Mouse (Mus musculus) right cerebral cortex, postnatal 36 days (tissue): ENCODE measurements at regions not wholly inside any gene's neighbourhood (a gene's known extent, or its start where the extent isn't known, plus 50 kb on each side); places are given as distances from the start of the nearest gene placed in this dataset.

Experiments used
- DNase-seq, 2 experiments: peaks; one replicate each; pipeline ENCODE4 v3.0.0; 2022; ENCODE audit warnings: low spot score in 2 of 2, mixed read lengths in 1 of 2

DNA sequence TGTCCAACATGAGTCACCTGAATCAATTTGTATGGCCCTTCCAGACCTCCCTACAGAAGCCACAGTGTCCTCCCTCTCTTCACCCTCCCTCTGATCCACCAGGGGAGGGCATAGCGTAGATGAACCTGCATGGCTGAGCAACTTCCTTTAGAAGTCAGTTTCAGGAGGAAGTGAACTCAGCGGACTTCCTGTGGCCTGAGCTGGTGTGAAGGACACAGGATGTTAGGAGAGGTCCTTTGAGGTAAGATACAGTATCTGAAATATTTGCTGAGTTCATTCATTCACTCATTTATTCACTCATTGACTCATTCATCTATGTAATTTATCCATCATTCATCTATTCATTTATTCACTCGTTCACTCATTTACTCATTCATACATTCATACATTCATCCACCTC is 152.6 kb downstream of the Chst1 start:
- no peak for DNase-seq

DNA sequence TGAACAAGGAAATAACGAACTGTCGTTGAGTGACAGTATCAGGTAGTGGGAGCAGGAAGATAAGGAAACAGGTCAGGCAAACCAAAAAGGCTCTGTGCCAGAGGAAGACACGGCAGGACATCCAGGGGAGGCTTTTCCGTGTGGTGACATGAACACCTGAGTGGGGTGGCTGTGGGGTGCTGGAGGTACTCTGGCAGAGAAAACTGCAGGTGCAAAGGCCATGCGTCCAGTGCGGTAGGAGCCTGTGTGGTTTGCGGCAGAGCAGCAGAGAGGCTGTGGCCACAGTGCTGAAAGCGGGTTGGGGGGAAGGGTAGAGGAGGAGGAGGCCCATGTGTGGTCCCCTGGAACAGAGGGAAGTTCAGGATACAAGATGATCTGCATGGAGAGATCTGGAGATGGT is 153.3 kb downstream of the Chst1 start:
- no peak for DNase-seq

DNA sequence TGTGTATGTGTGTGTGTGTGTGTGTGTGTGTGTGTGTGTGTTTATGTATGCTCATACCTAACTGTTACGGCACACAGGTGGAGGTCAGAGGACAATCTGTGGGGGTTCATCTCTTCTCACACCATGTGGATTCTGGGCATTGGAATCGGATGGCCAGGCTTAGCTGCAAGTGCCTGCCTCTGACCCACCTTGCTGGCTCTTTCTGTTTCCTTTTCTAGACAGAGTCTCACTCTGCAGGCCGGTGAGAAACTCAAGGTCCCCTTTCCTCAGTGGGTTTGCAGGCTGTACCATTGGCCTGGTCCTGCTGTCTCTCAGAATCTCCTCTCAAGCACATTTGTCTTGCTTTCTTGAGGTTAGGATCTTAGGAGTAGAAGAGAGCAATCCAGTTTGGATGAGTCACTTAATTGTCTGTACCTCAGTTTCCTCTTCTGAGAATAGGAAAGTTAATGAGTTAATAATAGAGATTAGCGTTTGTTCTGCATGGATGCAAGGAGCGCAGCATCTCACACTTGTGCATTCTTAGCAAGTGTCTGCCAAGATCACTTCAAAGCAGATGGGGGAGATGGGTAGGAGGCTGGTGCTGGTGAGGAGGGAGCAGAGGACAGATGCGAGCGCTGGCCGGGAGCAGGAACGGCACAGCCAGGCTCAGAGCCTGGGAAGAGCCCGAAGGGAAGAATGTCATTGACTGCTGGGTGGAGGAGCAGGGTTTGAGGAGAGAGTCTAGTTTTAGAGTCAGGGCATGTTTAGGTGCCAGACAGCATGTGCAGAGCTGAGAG is 155.2 kb downstream of the Chst1 start:
- DNase-seq, result no peak

DNA sequence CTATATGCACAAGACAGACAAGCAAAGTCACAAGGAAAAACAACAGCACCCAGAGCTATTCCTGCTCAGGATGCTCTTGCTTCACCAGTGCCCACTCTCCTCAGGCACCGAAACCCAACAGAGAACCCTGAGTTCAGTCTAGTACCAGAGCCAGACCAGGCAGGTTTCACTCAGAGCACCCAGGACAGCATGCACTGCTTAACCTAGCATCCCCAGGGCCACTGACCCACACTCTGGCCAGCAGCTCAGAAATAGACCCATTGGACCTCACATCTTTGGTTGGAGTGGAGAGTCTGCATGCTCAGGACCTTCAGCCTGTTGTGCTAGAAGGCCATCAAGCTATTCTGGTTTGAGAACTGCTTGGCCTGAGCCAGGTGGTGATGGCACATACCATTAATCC is 157.0 kb downstream of the Chst1 start:
- no peak for DNase-seq

DNA sequence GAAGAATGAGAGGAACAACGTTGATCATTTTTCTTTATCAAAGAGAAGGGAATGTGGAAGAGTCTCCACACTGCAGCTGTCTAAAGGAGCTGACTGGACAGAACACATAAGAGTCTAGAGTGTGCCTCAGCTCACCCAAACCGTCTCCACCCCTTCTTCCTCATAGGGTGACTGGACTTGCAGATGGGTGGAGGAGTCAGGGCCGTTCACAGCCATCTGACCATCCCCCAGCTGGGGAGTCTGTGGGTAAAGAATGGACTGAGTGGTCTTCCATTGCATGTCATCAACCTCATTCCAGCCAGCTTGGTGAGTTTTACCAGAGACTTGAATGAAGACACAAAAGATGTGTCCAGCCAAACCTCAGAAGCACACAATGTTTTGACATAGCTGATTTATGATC is 156.1 kb upstream of the Syt13 start:
- DNase-seq, result no peak

DNA sequence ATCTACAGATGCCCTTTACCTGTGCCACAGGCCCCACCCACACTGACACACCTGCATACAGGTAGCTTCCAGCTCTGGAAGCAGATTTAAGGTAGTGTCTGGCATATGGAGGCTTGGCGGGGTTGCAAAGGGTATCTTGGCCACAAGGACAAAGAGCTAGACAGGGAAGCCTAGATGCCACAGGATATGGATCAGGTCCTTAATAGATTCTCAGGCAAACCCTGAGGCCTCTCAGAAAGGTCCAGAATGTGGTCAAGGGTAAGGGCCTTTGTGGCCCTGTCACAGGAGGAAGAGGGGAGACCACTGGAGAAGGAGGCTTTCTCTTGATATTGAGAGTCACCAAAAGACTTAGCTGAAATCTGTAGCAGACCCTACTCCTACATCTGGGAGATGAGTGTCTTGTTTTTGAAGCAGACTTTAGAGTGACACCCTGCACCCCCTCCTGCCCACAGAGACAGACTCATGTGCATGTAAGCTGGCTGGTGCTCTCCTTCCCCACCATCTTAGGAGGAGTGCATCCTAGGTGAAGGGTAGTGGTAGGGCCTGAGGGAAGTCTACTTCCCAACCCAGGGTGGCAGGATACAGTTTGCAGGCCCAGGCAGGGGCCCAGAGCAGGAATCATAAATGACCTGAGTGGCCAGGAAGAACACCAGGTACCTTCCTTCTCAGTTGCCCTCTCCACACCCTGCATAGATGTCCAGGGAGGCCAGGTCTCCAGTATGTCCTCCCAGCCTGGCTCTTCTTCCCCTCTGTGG is 150.8 kb upstream of the Syt13 start:
- DNase-seq, result no peak

DNA sequence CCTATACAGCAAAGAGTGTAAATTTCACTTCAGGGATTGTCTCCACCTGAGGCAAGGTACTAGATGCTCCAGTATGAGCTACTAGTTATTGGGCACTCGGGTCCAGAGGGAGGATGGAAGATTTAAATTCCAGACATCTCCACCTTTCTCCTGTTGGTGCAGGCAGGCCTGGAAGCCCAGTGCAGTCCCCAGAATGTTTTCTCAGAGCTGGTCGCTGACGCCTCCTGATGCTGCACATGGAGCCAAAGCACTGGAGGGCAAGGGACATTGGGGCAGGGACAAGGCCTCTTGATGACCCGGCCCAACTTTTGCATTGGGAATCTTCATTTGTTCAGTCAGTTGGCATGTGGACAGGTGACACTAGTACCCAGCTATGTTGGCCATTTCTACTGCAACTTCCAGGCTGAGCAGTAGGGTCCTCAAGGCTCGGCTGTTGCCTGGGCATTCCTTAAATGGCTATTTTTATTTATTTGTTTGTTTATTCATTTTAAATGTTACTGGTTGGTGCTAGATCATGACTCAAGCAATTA is 147.4 kb upstream of the Syt13 start:
- no peak for DNase-seq

DNA sequence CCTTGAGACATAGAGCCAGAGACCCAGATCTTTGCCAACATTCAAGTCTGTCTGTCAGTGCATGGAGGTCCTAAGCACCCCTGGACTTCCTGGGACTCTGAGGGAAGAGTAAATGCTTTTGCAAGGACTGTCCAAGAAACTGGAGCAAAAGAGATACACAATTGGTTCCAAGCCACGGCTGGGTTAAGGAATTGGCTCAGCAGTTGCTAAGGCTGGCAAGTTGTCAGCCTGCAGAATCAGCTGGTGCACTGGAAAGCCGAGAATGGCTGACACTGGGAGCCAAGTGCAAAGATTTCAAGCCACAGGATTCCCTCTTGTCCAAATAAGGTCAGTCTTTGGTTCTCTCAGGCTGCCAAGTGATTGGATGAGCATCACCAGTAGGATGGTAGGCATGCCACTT is 146.8 kb upstream of the Syt13 start:
- no peak for DNase-seq

DNA sequence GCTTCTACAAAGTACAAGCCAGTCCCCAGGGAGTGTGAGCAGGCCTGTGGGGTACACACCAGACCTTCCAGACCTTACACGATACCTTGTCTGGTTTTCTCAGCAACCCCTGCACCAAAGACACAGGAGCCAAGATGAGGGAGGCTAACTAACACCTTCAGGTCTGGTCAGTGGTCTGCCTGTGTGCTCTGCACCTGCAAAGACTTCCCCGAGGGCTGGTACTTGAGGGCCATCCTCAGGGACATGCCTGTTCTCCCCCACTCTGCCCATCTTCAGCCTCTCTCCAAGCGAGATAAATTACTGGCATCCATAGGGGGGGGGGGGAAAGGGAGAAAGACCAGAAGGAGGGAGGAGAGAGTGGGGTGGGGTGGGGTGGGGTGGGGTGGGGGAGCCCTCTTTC is 145.8 kb upstream of the Syt13 start:
- no peak for DNase-seq

DNA sequence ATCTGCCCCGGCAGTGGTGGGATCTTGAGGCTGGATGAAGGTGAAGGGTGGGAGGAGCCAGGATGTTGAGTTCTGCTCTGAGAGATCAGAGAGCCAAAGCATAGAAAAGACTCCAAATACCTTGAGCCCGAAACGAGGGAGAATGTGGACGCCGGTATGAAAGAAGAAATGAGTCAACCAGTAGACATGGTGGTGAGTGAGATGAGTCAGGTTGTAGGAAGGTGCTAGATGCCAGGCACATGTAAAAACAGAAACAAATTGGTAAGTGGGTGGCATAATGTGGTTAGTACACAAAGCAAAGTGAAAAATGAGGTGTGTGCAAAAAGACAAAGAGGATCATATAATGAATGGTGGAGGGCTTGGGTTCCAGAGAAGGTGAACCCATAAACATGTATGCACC is 144.8 kb upstream of the Syt13 start:
- DNase-seq, result no peak

DNA sequence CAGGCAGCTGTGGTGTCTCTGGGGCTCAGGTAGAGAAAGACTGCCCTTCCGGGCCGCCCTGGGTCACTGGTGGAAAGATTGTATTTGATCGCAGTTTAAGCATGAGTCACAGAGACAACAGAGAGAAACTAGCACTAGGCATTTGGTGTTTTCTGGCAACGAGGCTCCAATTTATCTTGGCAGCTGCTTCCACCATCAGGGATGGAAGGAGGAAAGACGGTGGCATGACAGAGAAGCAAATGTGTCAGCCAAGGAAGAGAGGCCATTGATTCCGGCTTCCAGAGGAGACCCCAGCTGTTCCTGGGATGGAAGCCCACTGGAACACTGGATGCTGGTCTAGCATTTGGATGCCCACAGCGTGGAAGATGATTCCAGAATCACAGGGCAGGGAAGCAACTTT is 142.3 kb upstream of the Syt13 start:
- no peak for DNase-seq

DNA sequence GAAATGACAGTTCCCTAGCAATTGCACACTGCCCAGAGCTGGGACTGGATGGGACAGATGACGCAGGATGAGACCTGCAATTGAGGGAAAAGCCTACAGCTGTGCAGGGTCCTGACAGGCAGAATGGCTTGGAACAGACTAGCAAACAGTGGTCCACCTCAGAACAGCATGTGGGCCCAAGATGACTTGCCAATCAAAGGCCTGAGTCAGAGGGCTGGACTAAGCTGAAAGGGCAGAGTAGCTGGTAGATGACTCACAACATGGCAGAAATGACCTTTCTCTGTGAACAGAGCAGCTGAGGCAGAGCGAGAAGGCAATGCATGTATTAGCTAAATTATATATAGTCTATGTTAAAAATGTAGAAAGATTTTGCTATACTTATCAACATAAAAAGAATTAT is 138.4 kb upstream of the Syt13 start:
- DNase-seq, result no peak

DNA sequence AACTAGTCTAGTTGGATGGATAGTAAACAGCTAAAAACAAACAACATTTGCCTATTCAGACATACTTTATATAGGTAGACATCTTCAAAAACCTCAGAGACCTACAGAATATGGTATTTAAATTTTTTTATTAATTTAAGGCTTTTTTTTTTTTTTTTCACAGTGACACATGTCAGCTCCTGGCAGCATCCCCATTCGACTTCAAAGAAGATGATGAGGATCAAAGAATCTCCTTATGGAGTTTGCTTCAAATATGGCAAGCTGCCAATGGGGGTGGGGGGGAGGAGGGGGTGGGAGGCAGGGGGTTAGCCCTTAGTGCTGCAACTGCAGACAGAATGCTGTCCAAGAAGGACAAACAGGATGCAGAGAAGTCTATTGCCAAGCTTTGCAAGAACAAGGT is 135.8 kb upstream of the Syt13 start:
- no peak for DNase-seq

DNA sequence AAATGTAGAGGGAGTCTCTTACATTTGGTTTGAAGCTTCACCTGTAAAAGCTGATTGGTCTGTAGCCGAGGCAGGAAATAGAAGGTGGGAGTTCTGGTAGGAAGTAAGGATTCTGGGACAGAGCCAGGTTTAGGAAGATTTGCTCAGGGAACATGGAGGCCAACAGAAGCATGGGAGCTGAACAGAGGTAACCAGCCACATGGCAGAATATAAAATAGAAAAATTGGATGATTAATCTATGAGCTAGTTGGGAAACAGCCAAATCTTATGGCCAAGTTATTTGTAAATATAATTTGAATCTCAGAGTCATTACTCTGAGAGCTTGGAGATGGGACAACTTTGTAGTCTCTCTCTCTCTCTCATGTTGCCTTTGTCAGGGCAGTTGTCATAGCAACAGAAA is 134.9 kb upstream of the Syt13 start:
- no peak for DNase-seq

DNA sequence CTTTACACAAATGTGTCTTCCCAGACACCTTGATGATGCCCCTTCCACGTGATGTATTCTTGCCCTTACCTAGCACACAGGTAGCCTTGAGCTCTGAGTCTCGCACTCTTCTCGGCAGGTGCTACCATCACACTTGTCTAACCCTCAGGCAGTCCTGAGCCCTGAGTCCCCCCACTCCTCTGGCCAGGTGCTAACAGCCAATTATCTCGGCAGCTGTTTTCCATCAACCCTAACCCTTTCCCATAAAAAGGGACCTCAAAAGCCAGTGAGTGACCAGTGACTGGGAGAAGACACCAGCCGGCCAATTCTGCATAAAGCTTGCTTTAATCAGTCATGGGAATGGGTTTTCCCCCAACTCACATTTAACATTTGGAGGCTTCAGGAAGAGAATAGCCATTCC is 133.4 kb upstream of the Syt13 start:
- no peak for DNase-seq

DNA sequence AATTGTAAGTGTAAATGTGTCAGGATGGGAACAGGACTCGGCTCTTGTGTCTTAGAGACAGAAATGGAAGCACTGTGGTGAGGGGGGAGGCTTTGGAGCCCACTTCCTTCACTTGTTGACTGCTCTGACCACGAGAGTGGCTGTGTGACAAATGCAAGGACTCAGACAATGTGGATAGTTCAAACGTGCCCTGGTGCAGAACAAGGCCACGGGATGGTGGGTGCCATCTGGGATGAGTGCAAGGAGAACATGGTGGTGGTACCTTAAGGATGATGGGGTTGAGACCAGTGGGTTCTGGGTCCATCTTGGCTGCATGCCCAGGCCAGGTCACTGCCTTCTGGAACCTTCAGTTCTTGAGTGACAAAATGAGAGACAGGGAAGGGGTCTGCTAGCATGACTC is 132.3 kb upstream of the Syt13 start:
- no peak for DNase-seq

DNA sequence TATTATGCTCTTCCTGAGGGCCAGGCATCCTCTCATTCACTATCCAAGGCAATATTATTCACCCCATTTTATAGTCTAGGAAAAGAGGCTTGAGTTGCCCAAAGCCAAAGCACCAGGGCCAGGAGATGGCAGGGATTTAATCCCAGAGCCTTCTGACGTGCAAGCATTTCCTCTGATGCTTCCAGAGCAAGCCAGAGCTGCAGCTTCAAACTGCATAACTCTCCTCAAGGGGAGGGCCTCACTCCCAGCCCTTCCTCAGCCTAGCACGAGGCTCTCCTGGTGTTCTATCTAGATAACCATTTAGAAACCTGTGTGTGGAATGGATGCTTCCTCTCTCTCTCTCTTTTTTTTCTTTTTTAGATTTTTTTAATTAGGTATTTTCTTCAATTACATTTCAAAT is 130.0 kb upstream of the Syt13 start:
- DNase-seq, result no peak

DNA sequence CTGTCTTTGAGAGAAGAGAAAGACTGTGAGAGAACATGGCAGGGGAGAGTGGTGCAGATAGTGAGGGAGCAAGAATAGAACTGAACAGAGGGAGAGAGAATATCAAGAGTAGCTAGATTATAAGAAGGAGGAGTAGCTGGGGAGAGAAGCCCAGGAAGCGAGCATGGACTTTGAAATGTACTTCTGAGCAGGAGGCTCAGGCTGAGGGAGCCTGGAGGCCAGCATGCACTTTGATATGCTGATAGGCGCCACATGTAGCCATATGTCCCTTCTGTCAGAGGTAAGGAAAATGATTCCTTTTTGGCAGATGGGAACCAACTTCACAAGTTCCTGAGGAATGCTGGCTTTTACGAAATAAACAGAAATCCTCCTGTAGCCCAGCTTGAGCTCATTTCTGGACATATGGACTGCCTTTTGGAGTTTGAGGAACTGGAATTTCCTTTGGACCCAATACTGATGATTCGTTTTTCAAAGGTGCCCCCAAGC is 126.9 kb upstream of the Syt13 start:
- no peak for DNase-seq

DNA sequence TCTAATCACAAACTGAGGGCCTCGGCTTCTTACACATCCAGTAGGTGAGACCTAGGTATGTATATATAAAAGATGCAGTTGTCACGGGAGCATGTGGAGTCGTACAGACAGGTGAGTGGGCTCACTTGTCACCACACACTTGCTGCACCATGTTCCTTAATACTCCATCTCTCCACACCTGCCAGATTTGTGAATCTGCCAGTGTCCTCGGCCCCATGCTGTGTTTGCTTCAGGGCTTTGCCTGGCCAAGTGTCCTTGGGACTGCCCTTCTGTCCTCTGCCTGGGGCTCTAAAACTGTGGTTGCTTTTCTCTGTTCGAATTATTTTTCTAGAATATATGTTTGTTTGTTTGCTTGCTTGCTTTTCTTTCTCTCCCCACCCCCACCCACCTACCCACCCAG is 126.0 kb upstream of the Syt13 start:
- DNase-seq, result no peak

DNA sequence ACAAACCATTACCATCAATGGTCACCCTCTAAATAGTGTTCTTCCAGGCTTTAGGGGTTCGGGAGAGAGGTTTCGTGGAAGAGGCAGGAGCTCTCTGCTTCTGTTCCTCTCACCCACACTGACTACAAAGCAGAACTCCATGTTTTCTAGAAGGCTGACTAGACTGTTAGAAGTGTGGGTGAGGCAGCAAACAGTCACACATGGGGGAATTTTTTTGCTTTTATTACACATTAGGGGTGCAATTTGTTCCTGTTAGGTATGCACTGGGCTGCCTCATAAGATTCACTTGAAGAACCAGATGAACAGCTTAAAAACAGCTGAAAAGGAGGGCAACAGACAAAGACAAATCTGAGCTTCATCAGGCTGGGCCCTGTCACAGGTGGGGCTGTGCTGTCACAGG is 124.5 kb upstream of the Syt13 start:
- peak in 1 of 2 experiments; percentile 32 for DNase-seq

DNA sequence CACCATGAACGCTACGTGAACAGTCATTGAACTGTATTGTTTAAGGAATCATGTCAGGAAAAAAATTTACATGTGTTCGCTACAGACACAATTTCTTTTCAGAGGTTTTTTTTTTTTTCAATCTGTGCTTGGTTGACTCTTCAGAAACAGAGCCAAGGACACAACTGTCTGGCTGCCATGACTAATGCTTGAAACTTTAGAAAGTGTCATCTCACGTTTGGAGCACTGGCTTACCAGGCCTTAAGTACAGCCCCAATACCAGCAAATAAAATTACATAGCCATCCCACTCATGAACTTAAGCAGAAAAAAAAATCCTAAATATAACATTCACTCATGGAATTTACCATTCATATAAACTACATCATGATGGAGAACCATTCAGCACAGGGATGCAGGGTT is 115.1 kb upstream of the Syt13 start:
- no peak for DNase-seq

DNA sequence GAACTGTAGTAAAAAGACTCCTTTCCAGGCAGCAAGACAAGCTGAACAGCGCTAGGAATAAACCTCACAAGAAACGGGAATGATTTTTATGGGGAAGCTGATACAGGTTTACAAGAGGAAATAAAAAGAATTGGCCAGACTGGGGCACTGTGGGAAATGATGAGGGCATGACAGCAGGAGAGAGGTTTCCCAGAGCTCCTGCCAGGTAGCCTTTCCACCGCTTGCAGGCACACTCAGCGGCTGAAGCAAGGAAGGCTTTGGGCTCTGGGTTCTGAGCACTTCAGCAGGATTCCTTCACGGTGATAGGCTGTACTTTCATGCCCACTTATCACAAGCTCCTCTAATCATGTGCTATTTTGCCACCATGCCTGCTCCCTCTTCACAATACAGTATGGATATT is 114.2 kb upstream of the Syt13 start:
- no peak for DNase-seq

DNA sequence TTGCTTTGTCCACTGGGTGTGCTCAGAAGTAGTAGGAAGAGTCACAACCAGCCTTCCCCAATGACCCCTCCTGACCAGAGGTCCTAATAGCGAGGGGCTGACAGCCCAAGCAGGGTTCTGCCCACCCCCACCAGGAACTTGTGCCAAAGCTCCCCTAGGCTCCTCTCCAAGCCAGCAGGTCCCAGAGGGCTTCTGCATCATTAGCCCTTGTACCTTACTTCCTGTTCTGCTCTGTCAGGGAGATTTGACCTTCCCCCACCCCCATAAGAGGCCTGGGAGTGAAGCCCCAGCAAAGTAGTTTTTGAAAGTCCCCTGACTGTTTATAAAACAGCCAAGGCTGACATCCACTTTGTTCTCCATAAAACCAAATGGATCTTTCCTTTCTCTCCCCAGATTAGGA is 110.0 kb upstream of the Syt13 start:
- no peak for DNase-seq
